Mouse (Mus musculus) heart, embryonic 14.5 days (tissue): ENCODE measurements at regions not wholly inside any gene's neighbourhood (a gene's known extent, or its start where the extent isn't known, plus 50 kb on each side); places are given as distances from the start of the nearest gene placed in this dataset.

Source experiments
- ATAC-seq: fragments of 200-750 bp; cut with Nextera tagmentation; 2 replicates; pipeline ENCODE4 v1.8.0; 2017; ENCODE audit warnings: low read depth, moderate TSS enrichment; ENCODE audit not compliant: insufficient number of reproducible peaks, insufficient read depth, low FRiP score
- H3K27ac ChIP-seq, 2 experiments: fragments of 200-500 bp in 1 of 2; fragments of 300-500 bp in 1 of 2; sonication (generic) in 1 of 2; replicated peaks in 1 of 2; 2 replicates each; pipeline ENCODE4 v1.5.1; 2012 to 2014; ENCODE audit warnings: low read depth in 2 of 2, low read length in 2 of 2, control low read depth in 1 of 2, mild to moderate bottlenecking in 1 of 2, mixed read lengths in 1 of 2; ENCODE audit not compliant: control insufficient read depth in 1 of 2, insufficient read depth in 1 of 2
- H3K27me3 ChIP-seq: fragments of 300-500 bp; sonication (generic); 2 replicates; pipeline ENCODE4 v1.6.1; 2014; ENCODE audit warnings: mild to moderate bottlenecking, low read length, control low read depth; ENCODE audit not compliant: control insufficient read depth, insufficient read depth
- H3K36me3 ChIP-seq: fragments of 300-500 bp; sonication (generic); 2 replicates; pipeline ENCODE4 v1.6.1; 2014; ENCODE audit warnings: mild to moderate bottlenecking, control low read depth, low read length, mixed read lengths; ENCODE audit not compliant: control insufficient read depth, insufficient read depth
- H3K4me1 ChIP-seq, 2 experiments: fragments of 200-500 bp in 1 of 2; fragments of 300-500 bp in 1 of 2; sonication (generic) in 1 of 2; 2 replicates each; pipeline ENCODE4 v1.6.1; 2012 to 2014; ENCODE audit warnings: low read length in 2 of 2, control low read depth in 1 of 2, mixed read lengths in 1 of 2; ENCODE audit not compliant: control insufficient read depth in 2 of 2, insufficient read depth in 2 of 2
- H3K4me2 ChIP-seq: fragments of 300-500 bp; sonication (generic); 2 replicates; pipeline ENCODE4 v1.6.1; 2014; ENCODE audit warnings: mild to moderate bottlenecking, low read length
- H3K4me3 ChIP-seq, 2 experiments: fragments of 200-500 bp in 1 of 2; fragments of 300-500 bp in 1 of 2; sonication (generic) in 1 of 2; 2 replicates each; pipeline ENCODE4 v1.5.1; 2012 to 2014; ENCODE audit warnings: low read length in 2 of 2, mild to moderate bottlenecking in 2 of 2, control low read depth in 1 of 2, low read depth in 1 of 2, moderate library complexity in 1 of 2; ENCODE audit not compliant: control insufficient read depth in 1 of 2, insufficient read depth in 1 of 2
- H3K9ac ChIP-seq: fragments of 300-500 bp; sonication (generic); 2 replicates; pipeline ENCODE4 v1.6.1; 2014; ENCODE audit warnings: mild to moderate bottlenecking, low read length
- H3K9me3 ChIP-seq: fragments of 300-500 bp; sonication (generic); 2 replicates; pipeline ENCODE4 v1.6.1; 2016; ENCODE audit warnings: low read length, control low read depth; ENCODE audit not compliant: control insufficient read depth
- WGBS: fragments of 180-500 bp; shearing (Covaris S2); extraction: QIAGEN DNeasy Blood & Tissue Kit; methylation state at CpG from one replicate; pipeline ENCODE4 v1.1.7; 2014; 5-methylcytosine and 5-hydroxymethylcytosine counted together

GRCm38 (mm10) chr5:103360775-103361247 lies 64.2 kb upstream of the Ptpn13 start:
- Histone ChIP-seq H3K9ac (no peak overlapping the region), H3K36me3 (no peaks in the 10 kb centered on the region), H3K9me3 (no peaks in the 10 kb centered on the region), H3K27me3 (no peaks in the 10 kb centered on the region), H3K4me1 (peaks cover 7 to 11% of the 10 kb centered on the region in 2 experiments), H3K4me3 (no peak overlapping the region), H3K4me2 (no peak overlapping the region), H3K27ac (no peak overlapping the region)
- ATAC-seq: no peak
- 71% methylated on average over 13 of the region's 13 CpGs for WGBS

- 73% methylated on average over 10 of the region's 10 CpGs for whole genome bisulfite sequencing
- Histone ChIP-seq H3K9me3 (no peaks in the 10 kb centered on the region), H3K9ac (no peak overlapping the region), H3K27ac (no peak overlapping the region), H3K36me3 (no peaks in the 10 kb centered on the region), H3K4me3 (no peak overlapping the region), H3K4me1 (peaks cover 7 to 10% of the 10 kb centered on the region in 2 experiments), H3K4me2 (no peak overlapping the region), H3K27me3 (0 out of 2 replicates have a peak, but pooled peaks cover 2% of the 10 kb centered on the region)
- no peak for ATAC-seq
These were observed 64.6 kb upstream of the Ptpn13 start for GRCm38 (mm10) chr5:103360360-103360759.

- WGBS: 74% methylated on average over 5 of the region's 5 CpGs
- Histone ChIP-seq H3K36me3 (no peaks in the 10 kb centered on the region), H3K9ac (no peak overlapping the region), H3K27me3 (peaks cover 4% of the 10 kb centered on the region; the same call in 1 of the 2 replicates), H3K4me2 (no peak overlapping the region), H3K4me1 (no peaks in the 10 kb centered on the region), H3K4me3 (no peak overlapping the region), H3K27ac (no peak overlapping the region), H3K9me3 (no peaks in the 10 kb centered on the region)
- ATAC-seq: no peak
These were observed 67.4 kb upstream of the Ptpn13 start for GRCm38 (mm10) chr5:103357558-103357957.

- H3K9me3 ChIP-seq: peaks cover 6% of the 10 kb centered on the region
- H3K36me3 ChIP-seq: no peaks in the 10 kb centered on the region
- no peaks in the 10 kb centered on the region for H3K4me1 ChIP-seq
- H3K27ac ChIP-seq: no peak overlapping the region
- 62% methylated on average over 6 of the region's 6 CpGs for WGBS
- H3K4me3 ChIP-seq: no peak overlapping the region
- no peak for ATAC-seq
- peak overlapping the region; percentile 39; the same call in 1 of the 2 replicates for H3K4me2 ChIP-seq
- peaks cover 4% of the 10 kb centered on the region; the same call in 1 of the 2 replicates for H3K27me3 ChIP-seq
- no peak overlapping the region for H3K9ac ChIP-seq
These were observed 68.5 kb upstream of the Ptpn13 start for GRCm38 (mm10) chr5:103356500-103356899.

GRCm38 (mm10) chr5:103355372-103356300 lies 69.4 kb upstream of the Ptpn13 start:
- WGBS: 40% methylated on average over 21 of the region's 21 CpGs
- ATAC-seq: no peak
- Histone ChIP-seq H3K9ac (no peak overlapping the region), H3K4me1 (no peaks in the 10 kb centered on the region), H3K27ac (no peak overlapping the region), H3K4me2 (peak overlapping the region; percentile 39; the same call in 1 of the 2 replicates), H3K4me3 (no peak overlapping the region), H3K9me3 (peaks cover 7% of the 10 kb centered on the region), H3K27me3 (peaks cover 4% of the 10 kb centered on the region; the same call in 1 of the 2 replicates), H3K36me3 (no peaks in the 10 kb centered on the region)

GRCm38 (mm10) chr5:103343869-103344268 lies 81.1 kb upstream of the Ptpn13 start:
- Histone ChIP-seq H3K4me1 (no peaks in the 10 kb centered on the region), H3K9me3 (no peaks in the 10 kb centered on the region), H3K4me2 (no peak overlapping the region), H3K27me3 (peaks cover 10% of the 10 kb centered on the region; the same call in 1 of the 2 replicates), H3K9ac (no peak overlapping the region), H3K36me3 (no peaks in the 10 kb centered on the region), H3K27ac (no peak overlapping the region), H3K4me3 (no peak overlapping the region)
- ATAC-seq: no peak
- WGBS: 25% methylated on average over 2 of the region's 2 CpGs

- H3K4me2 ChIP-seq: no peak overlapping the region
- peaks cover 10% of the 10 kb centered on the region; the same call in 1 of the 2 replicates for H3K27me3 ChIP-seq
- 62% methylated on average over 3 of the region's 3 CpGs for WGBS
- H3K36me3 ChIP-seq: no peaks in the 10 kb centered on the region
- H3K9ac ChIP-seq: no peak overlapping the region
- no peaks in the 10 kb centered on the region for H3K4me1 ChIP-seq
- H3K27ac ChIP-seq: no peak overlapping the region
- H3K9me3 ChIP-seq: no peaks in the 10 kb centered on the region
- no peak overlapping the region for H3K4me3 ChIP-seq
- ATAC-seq: no peak
These were observed 83.5 kb upstream of the Ptpn13 start for GRCm38 (mm10) chr5:103341456-103341855.
